Mouse (Mus musculus): ENCODE results near the gene Lemd1. TPM values are rescaled to one million over a fixed set of nuclear protein-coding genes. Genes with fewer than 3 reads are reported as not detected.

Gene Lemd1
- polyA plus RNA-seq, 1 experiment from 2014 or later: not detected

- Histone ChIP-seq H3K36me3 (ENCODE audit: insufficient read depth, low read length) (no peaks in the 10 kb centered on the region), H3K9me3 (ENCODE audit: low read length) (no peaks in the 10 kb centered on the region), H3K4me1 (ENCODE audit: insufficient read depth, low read depth, low read length) (no peaks in the 10 kb centered on the region), H3K9ac (replicated peaks; ENCODE audit: low read depth) (no peak overlapping the region), H3K27me3 (replicated peaks; ENCODE audit: insufficient read depth, low read length) (no peaks in the 10 kb centered on the region), H3K4me2 (replicated peaks; ENCODE audit: low read depth, low read length) (no peak overlapping the region), H3K4me3 (ENCODE audit: low read depth, low read length) (no peak overlapping the region), H3K27ac (ENCODE audit: low read length) (no peak overlapping the region)
- ATAC-seq (no peak), DNase-seq (ENCODE audit: low spot score) (no peak)
- 60% methylated on average over 5 of the region's 5 CpGs for WGBS
- no peak for TF ChIP-seq EP300 (IDR thresholded peaks at IDR 0.05)
- no peak for TF ChIP-seq CTCF (IDR thresholded peaks at IDR 0.05)
Measured at GRCm38 (mm10) chr1:132245010-132245409, 53.8 kb downstream of the Lemd1 start.

- TF ChIP-seq EP300 (IDR thresholded peaks at IDR 0.05): no peak
- no peak for TF ChIP-seq CTCF (IDR thresholded peaks at IDR 0.05)
- no peak for ATAC-seq
- Histone ChIP-seq H3K4me2 (replicated peaks; ENCODE audit: low read depth, low read length) (no peak overlapping the region), H3K36me3 (ENCODE audit: insufficient read depth, low read length) (no peaks in the 10 kb centered on the region), H3K9me3 (ENCODE audit: low read length) (no peaks in the 10 kb centered on the region), H3K27me3 (replicated peaks; ENCODE audit: insufficient read depth, low read length) (no peaks in the 10 kb centered on the region), H3K4me3 (ENCODE audit: low read depth, low read length) (no peak overlapping the region), H3K27ac (ENCODE audit: low read length) (no peak overlapping the region), H3K9ac (replicated peaks; ENCODE audit: low read depth) (no peak overlapping the region), H3K4me1 (ENCODE audit: insufficient read depth, low read depth, low read length) (no peaks in the 10 kb centered on the region)
- no peak for DNase-seq (ENCODE audit: low spot score)
- 40% methylated on average over 6 of the region's 6 CpGs for WGBS
Measured at GRCm38 (mm10) chr1:132246137-132246536, 54.9 kb downstream of the Lemd1 start.

DNA sequence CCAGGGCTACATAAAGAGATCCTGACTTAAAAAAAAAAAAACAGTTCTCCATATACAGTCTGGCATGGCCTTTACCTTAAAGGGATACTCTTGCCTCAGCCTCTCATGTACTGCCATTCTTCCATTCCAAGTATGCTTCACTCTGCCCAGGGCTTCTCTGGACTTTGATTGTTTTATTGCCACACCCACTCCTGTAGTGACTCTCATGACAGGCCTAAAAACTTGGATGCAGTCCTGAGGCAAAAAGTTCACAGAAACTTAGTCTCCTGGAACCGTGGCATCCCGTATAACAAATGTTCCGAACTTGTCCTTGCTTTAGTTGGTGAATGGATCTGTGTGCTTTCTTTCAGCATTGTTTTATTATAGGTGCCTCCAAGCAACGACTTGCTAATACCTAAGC, 55.4 kb downstream of the Lemd1 start:
- H3K9ac ChIP-seq (replicated peaks; ENCODE audit: low read depth): no peak overlapping the region
- WGBS: 83% methylated on average over 4 of the region's 4 CpGs
- TF ChIP-seq CTCF (IDR thresholded peaks at IDR 0.05): no peak
- no peak for TF ChIP-seq EP300 (IDR thresholded peaks at IDR 0.05)

GRCm38 (mm10) chr1:132254467-132254866, 63.2 kb downstream of the Lemd1 start:
- ATAC-seq: peak; percentile 62
- H3K36me3 ChIP-seq (ENCODE audit: insufficient read depth, low read length): no peaks in the 10 kb centered on the region

More for the DNA sequence above, 55.4 kb downstream of the Lemd1 start:
- Histone ChIP-seq H3K9me3 (ENCODE audit: low read length) (no peaks in the 10 kb centered on the region), H3K4me2 (replicated peaks; ENCODE audit: low read depth, low read length) (no peak overlapping the region), H3K4me1 (ENCODE audit: insufficient read depth, low read depth, low read length) (no peaks in the 10 kb centered on the region), H3K4me3 (ENCODE audit: low read depth, low read length) (no peak overlapping the region), H3K36me3 (ENCODE audit: insufficient read depth, low read length) (no peaks in the 10 kb centered on the region), H3K27ac (ENCODE audit: low read length) (no peak overlapping the region), H3K27me3 (replicated peaks; ENCODE audit: insufficient read depth, low read length) (no peaks in the 10 kb centered on the region)
- DNase-seq (ENCODE audit: low spot score) (no peak), ATAC-seq (no peak)

DNA sequence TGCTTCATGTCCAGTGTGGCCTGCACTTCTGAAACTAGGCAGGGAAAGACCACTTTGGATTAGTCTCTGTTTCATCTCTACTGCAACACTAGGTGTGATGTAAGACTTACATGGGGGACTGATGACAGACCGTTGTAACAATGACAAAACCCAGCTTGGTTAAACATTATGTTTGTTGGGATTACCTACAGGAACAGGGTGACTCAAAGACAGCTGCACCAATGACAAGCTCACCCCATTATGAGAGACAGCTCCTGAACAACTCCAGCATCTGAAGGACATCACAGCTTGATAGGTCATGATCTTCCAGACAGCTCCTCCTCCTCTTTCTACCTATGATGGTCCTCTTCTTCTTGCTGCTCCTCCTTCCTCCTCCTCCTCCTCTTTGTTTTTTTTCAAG, 69.1 kb downstream of the Lemd1 start:
- no peaks in the 10 kb centered on the region for H3K36me3 ChIP-seq (ENCODE audit: insufficient read depth, low read length)
- no peak for TF ChIP-seq CTCF (IDR thresholded peaks at IDR 0.05)
- no peak; the same call in 1 of the 2 replicates for TF ChIP-seq EP300 (IDR thresholded peaks at IDR 0.05)
- WGBS: 71% methylated on average over 1 of the region's 1 CpGs
- no peaks in the 10 kb centered on the region for H3K27me3 ChIP-seq (replicated peaks; ENCODE audit: insufficient read depth, low read length)
- peak; percentile 73 for ATAC-seq
- no peaks in the 10 kb centered on the region for H3K9me3 ChIP-seq (ENCODE audit: low read length)
- H3K4me2 ChIP-seq (replicated peaks; ENCODE audit: low read depth, low read length): no peak overlapping the region
- H3K4me3 ChIP-seq (ENCODE audit: low read depth, low read length): no peak overlapping the region
- no peaks in the 10 kb centered on the region for H3K4me1 ChIP-seq (ENCODE audit: insufficient read depth, low read depth, low read length)
- H3K9ac ChIP-seq (replicated peaks; ENCODE audit: low read depth): no peak overlapping the region
- H3K27ac ChIP-seq (ENCODE audit: low read length): no peak overlapping the region
- DNase-seq (ENCODE audit: low spot score): peak; percentile 62

More at GRCm38 (mm10) chr1:132254467-132254866, 63.2 kb downstream of the Lemd1 start:
- TF ChIP-seq EP300 (IDR thresholded peaks at IDR 0.05) (no peak), CTCF (IDR thresholded peaks at IDR 0.05) (peak; percentile 41)
- WGBS: 72% methylated on average over 6 of the region's 6 CpGs
- Histone ChIP-seq H3K4me1 (ENCODE audit: insufficient read depth, low read depth, low read length) (no peaks in the 10 kb centered on the region), H3K9ac (replicated peaks; ENCODE audit: low read depth) (no peak overlapping the region), H3K4me2 (replicated peaks; ENCODE audit: low read depth, low read length) (no peak overlapping the region), H3K4me3 (ENCODE audit: low read depth, low read length) (no peak overlapping the region), H3K9me3 (ENCODE audit: low read length) (no peaks in the 10 kb centered on the region), H3K27ac (ENCODE audit: low read length) (no peak overlapping the region), H3K27me3 (replicated peaks; ENCODE audit: insufficient read depth, low read length) (no peaks in the 10 kb centered on the region)
- DNase-seq (ENCODE audit: low spot score): peak; percentile 50

- Histone ChIP-seq H3K4me1 (ENCODE audit: insufficient read depth, low read depth, low read length) (peaks cover under 1% of the 10 kb centered on the region; the same call in 1 of the 2 replicates), H3K27ac (ENCODE audit: low read length) (no peak overlapping the region), H3K36me3 (ENCODE audit: insufficient read depth, low read length) (no peaks in the 10 kb centered on the region), H3K27me3 (replicated peaks; ENCODE audit: insufficient read depth, low read length) (no peaks in the 10 kb centered on the region), H3K4me3 (ENCODE audit: low read depth, low read length) (no peak overlapping the region), H3K9me3 (ENCODE audit: low read length) (no peaks in the 10 kb centered on the region), H3K4me2 (replicated peaks; ENCODE audit: low read depth, low read length) (no peak overlapping the region), H3K9ac (replicated peaks; ENCODE audit: low read depth) (no peak overlapping the region)
- ATAC-seq (no peak), DNase-seq (ENCODE audit: low spot score) (no peak)
- WGBS: 59% methylated on average over 5 of the region's 5 CpGs
- TF ChIP-seq EP300 (IDR thresholded peaks at IDR 0.05) (no peak), CTCF (IDR thresholded peaks at IDR 0.05) (peak; percentile 68)
Measured at GRCm38 (mm10) chr1:132261058-132261457, 69.8 kb downstream of the Lemd1 start.

DNA sequence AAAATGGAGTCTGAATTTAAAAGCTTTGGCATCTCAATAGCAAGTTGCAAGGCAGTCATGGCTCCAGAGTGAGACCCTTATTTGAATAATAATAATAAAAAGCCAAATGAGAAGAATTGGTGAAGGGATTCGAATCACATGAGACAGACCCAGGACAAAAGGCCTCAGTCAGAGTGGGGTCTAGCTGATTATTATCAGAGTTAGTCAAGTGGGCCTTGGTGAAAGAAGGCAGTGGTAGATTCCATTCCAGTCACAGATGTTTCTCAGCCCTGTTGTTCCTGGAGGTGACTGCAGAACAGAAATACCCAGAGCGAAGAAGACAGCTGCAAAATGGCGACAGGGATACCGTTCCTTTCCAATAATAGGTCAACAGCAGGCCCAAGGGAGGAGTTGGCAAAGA, 72.4 kb downstream of the Lemd1 start:
- H3K27me3 ChIP-seq (replicated peaks; ENCODE audit: insufficient read depth, low read length): no peaks in the 10 kb centered on the region
- no peak overlapping the region for H3K9ac ChIP-seq (replicated peaks; ENCODE audit: low read depth)
- no peaks in the 10 kb centered on the region for H3K36me3 ChIP-seq (ENCODE audit: insufficient read depth, low read length)
- TF ChIP-seq CTCF (IDR thresholded peaks at IDR 0.05) (no peak), EP300 (IDR thresholded peaks at IDR 0.05) (no peak)
- no peaks in the 10 kb centered on the region for H3K9me3 ChIP-seq (ENCODE audit: low read length)
- DNase-seq (ENCODE audit: low spot score) (no peak), ATAC-seq (no peak)
- WGBS: 89% methylated on average over 4 of the region's 4 CpGs
- H3K4me2 ChIP-seq (replicated peaks; ENCODE audit: low read depth, low read length): no peak overlapping the region
- H3K4me3 ChIP-seq (ENCODE audit: low read depth, low read length): no peak overlapping the region
- H3K27ac ChIP-seq (ENCODE audit: low read length): no peak overlapping the region
- H3K4me1 ChIP-seq (ENCODE audit: insufficient read depth, low read depth, low read length): peaks cover 7% of the 10 kb centered on the region; the same call in 1 of the 2 replicates

Measured in lung, postnatal 0 days (tissue).